ENCODE assay signal across 20 mouse cellular contexts in the genomic region with DNA sequence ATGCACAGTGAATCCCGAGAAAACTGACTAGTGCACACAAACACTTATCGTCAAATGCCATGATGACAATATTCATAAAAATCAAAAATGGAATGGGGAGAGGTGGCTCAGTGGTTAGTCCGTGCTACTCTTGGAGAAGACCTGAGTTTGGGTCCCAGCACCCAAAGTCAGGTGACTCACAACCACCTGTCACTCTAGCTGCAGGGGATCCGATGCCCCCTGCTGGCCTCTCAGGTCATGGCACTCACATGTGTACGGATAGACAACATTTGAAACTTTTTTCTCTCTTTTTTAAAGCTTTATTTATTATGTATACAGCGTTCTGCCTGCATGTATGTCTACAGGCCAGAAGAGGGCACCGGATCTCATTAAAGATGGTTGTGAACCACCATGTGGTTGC. TPM values are rescaled to one million over a fixed set of nuclear protein-coding genes. Genes with fewer than 3 reads are reported as not detected.
DNase-seq lines count a peak whose midpoint lies in the region; TF ChIP-seq lines count a peak whose summit lies in the region.
"Had no signal": no experiment of that assay in that cellular context is flagged by ENCODE, and none has a peak within 500 bp of the region (broad histone marks: within the 10 kb centered on the region; RNA-seq: fewer than 3 reads in every experiment).

No protein-coding gene starts in this region.

- in situ Hi-C loops in CH12.LX (cut with MboI; ENCODE audit: low pct_ligation_motif_present, low pct_unique_long_range_greater_than_20kb, low sequenced_read_pairs): loop anchor here (25.0 kb wide), 1 partner anchor 361 kb away; no protein-coding TSS in a partner anchor

- intact Hi-C loops in heart, adult 2 months (cut with DNase I): loop anchor here (10.0 kb wide), 1 partner anchor 214 kb away; no protein-coding TSS in a partner anchor

- no peak overlapping the region for H3K4me3 ChIP-seq in heart, adult 2 months
- H3K4me3 ChIP-seq in lung, adult 2 months (replicated peaks; ENCODE audit: extremely low read depth, low read depth, low read length): no peak overlapping the region
- H3K4me3 ChIP-seq in CH12.LX (replicated peaks in 1 of 3; ENCODE audit: low read depth in 2 of 3, low read length in 2 of 3, poor library complexity in 1 of 3): no peak overlapping the region
- H3K4me3 ChIP-seq in bone marrow macrophage, adult 2 months (ENCODE audit: insufficient read depth, low read length): no peak overlapping the region
- H3K4me3 ChIP-seq: embryonic facial prominence, embryonic 12.5 days; heart, embryonic 15.5 days; hindbrain, embryonic 15.5 days; limb, embryonic 13.5 days; neural tube, embryonic 15.5 days had no signal

- TF ChIP-seq POLR2A in heart, adult 2 months (IDR thresholded peaks at IDR 0.05; ENCODE audit: insufficient read depth, low read depth, low read length): no peak
- no peak for TF ChIP-seq POLR2A in lung, adult 2 months (IDR thresholded peaks at IDR 0.05; ENCODE audit: borderline replicate concordance, extremely low read depth, low read depth, low read length)
- no peak for TF ChIP-seq POLR2A in CH12.LX (IDR thresholded peaks at IDR 0.05; ENCODE audit: low read depth, low read length)
- no peak for TF ChIP-seq POLR2A in bone marrow macrophage, adult 2 months (IDR thresholded peaks at IDR 0.05; ENCODE audit: borderline replicate concordance, low read depth, low read length)

- no peak for TF ChIP-seq EP300 in heart, adult 2 months (IDR thresholded peaks at IDR 0.05; ENCODE audit: insufficient read depth, low read depth, low read length)
- TF ChIP-seq EP300 in CH12.LX (IDR thresholded peaks at IDR 0.05; ENCODE audit: low read length): no peak

- H3K27ac ChIP-seq in heart, adult 2 months: no peak overlapping the region
- H3K27ac ChIP-seq in CH12.LX (ENCODE audit: insufficient read depth, low read depth): no peak overlapping the region
- H3K27ac ChIP-seq in bone marrow macrophage, adult 2 months (ENCODE audit: insufficient read depth, low read depth, low read length): no peak overlapping the region
- H3K27ac ChIP-seq: embryonic facial prominence, embryonic 12.5 days; heart, embryonic 15.5 days; hindbrain, embryonic 15.5 days; limb, embryonic 13.5 days; macrophage; neural tube, embryonic 15.5 days had no signal

- TF ChIP-seq CTCF in heart, adult 2 months (IDR thresholded peaks at IDR 0.05): peak; percentile 57
- peak; percentile 36 for TF ChIP-seq CTCF in lung, adult 2 months (IDR thresholded peaks at IDR 0.05; ENCODE audit: insufficient read depth, low read length)
- peak; percentile 37 to 42 for TF ChIP-seq CTCF in CH12.LX (conservative IDR thresholded peaks at IDR 0.05 in 1 of 2, IDR thresholded peaks at IDR 0.05 in 1 of 2; ENCODE audit: low read depth in 2 of 2, low read length in 2 of 2)
- TF ChIP-seq CTCF in bone marrow macrophage, adult 2 months (IDR thresholded peaks at IDR 0.05; ENCODE audit: low read depth, low read length): peak; percentile 47; the same call in 1 of the 2 replicates

- H3K79me2 ChIP-seq in heart, adult 2 months (replicated peaks; ENCODE audit: control insufficient read depth, insufficient read depth, low read length): no peaks in the 10 kb centered on the region
- H3K79me2 ChIP-seq in CH12.LX (replicated peaks; ENCODE audit: control insufficient read depth, extremely low read depth, insufficient read depth, poor library complexity, severe bottlenecking): no peaks in the 10 kb centered on the region; the same call in 1 of the 2 replicates

- H3K9me3 ChIP-seq in CH12.LX (replicated peaks; ENCODE audit: low read length): peaks cover 9% of the 10 kb centered on the region
- H3K9me3 ChIP-seq: embryonic facial prominence, embryonic 12.5 days; heart, embryonic 15.5 days; hindbrain, embryonic 15.5 days; neural tube, embryonic 15.5 days had no signal

- peaks cover 4% of the 10 kb centered on the region for H3K27me3 ChIP-seq in heart, adult 2 months (ENCODE audit: control insufficient read depth, insufficient read depth, low read length)
- H3K27me3 ChIP-seq in CH12.LX (replicated peaks): no peaks in the 10 kb centered on the region

- H3K9ac ChIP-seq in heart, adult 2 months (ENCODE audit: low read depth, low read length): no peak overlapping the region
- no peak overlapping the region for H3K9ac ChIP-seq in CH12.LX (ENCODE audit: insufficient read depth, low read depth)
- H3K9ac ChIP-seq: embryonic facial prominence, embryonic 12.5 days; heart, embryonic 15.5 days; hindbrain, embryonic 15.5 days; limb, embryonic 13.5 days; neural tube, embryonic 15.5 days had no signal

- TF ChIP-seq RAD21 in CH12.LX (IDR thresholded peaks at IDR 0.05; ENCODE audit: low read depth, low read length): no peak

- H3K36me3 ChIP-seq in heart, adult 2 months (ENCODE audit: control insufficient read depth, insufficient read depth, low read length): no peaks in the 10 kb centered on the region
- H3K36me3 ChIP-seq in CH12.LX (replicated peaks in 1 of 2; ENCODE audit: control insufficient read depth in 1 of 2, insufficient read depth in 1 of 2, low read length in 1 of 2): peaks cover 37 to 84% of the 10 kb centered on the region in 2 experiments

- DNase-seq in heart, adult 2 months: no peak
- DNase-seq in heart, adult 11 months: no peak
- DNase-seq in lung, adult 2 months: no peak
- DNase-seq in lung, postnatal 10 days: no peak
- no peak for DNase-seq in CH12.LX (ENCODE audit: extremely low read depth)
- no peak for DNase-seq in gastrocnemius, postnatal 25 days
- DNase-seq in heart, adult 8-10 months (ENCODE audit: low spot score): no peak
- DNase-seq: cerebellum, postnatal 25 days; gastrocnemius, postnatal 14 days; right cerebral cortex, adult 18-20 months; thymus, postnatal 25 days had no signal

- 91% methylated on average over 7 of the region's 7 CpGs for WGBS in heart, adult 2 months
- 84% methylated on average over 7 of the region's 7 CpGs for WGBS in lung, adult 2 months

- H3K4me1 ChIP-seq in heart, adult 2 months (ENCODE audit: control insufficient read depth, insufficient read depth, low read length): peaks cover 5% of the 10 kb centered on the region; the same call in 1 of the 2 replicates
- no peaks in the 10 kb centered on the region for H3K4me1 ChIP-seq in lung, adult 2 months (ENCODE audit: control insufficient read depth, insufficient read depth, low read length)
- no peaks in the 10 kb centered on the region; a peak in 1 of 4 replicates for H3K4me1 ChIP-seq in CH12.LX (ENCODE audit: control insufficient read depth in 1 of 2, insufficient read depth in 2 of 2)
- H3K4me1 ChIP-seq in bone marrow macrophage, adult 2 months (ENCODE audit: control insufficient read depth, insufficient read depth, low read length): no peaks in the 10 kb centered on the region

- dilution Hi-C loops in CH12.LX (cut with MboI; ENCODE audit: extremely low pct_ligation_motif_present, extremely low pct_unique_long_range_greater_than_20kb, low sequenced_read_pairs): no loop called here

- no peak overlapping the region for H3K4me2 ChIP-seq in CH12.LX (ENCODE audit: insufficient read depth, low read depth, poor library complexity, severe bottlenecking)
- H3K4me2 ChIP-seq: embryonic facial prominence, embryonic 12.5 days; heart, embryonic 15.5 days; hindbrain, embryonic 15.5 days; limb, embryonic 13.5 days; neural tube, embryonic 15.5 days had no signal

RNA-seq across cellular contexts. Expression of a gene that starts 5.0 kb away (rescaled TPM):
- under 1 TPM; 0.13 to 0.14 TPM for total RNA-seq in heart, adult 2 months (2021)
- 0.35 and 0.39 TPM in 2 replicates for polyA plus RNA-seq in heart, adult 2 months (2012; rRNA removed)
- polyA plus RNA-seq in lung, adult 2 months (2012; rRNA removed): 1.4 and 1.5 TPM in 2 replicates
- total RNA-seq in CH12.LX (2012; rRNA removed) (0.13 TPM in 1 of 2 replicates, not detected in the other), CH12.LX (2014; rRNA removed) (not detected in 2 replicates)
- polyA plus RNA-seq in CH12.LX (2012; ENCODE audit: insufficient read length, low read depth): 0.21 and 0.22 TPM in 2 replicates
- polyA plus RNA-seq in bone marrow macrophage, adult 2 months (2012; ENCODE audit: insufficient read depth, insufficient read length, missing spikeins): not detected in 2 replicates
- total RNA-seq in gastrocnemius, postnatal 25 days (2021): under 1 TPM in 1 of 2 experiments, not detected in 1; 0.28 TPM
- total RNA-seq in heart, adult 8-10 months (2022): under 1 TPM in 1 of 4 experiments, not detected in 3; 0.12 TPM
- total RNA-seq: monocyte, adult 5-6 weeks had no signal
- polyA plus RNA-seq: forebrain, embryonic 11.5 days; heart, embryonic 15.5 days; macrophage had no signal

RNA-seq across cellular contexts. Expression of a gene that starts 16.8 kb away (rescaled TPM):
- 10 to 100 TPM; 16.9 to 17.5 TPM for total RNA-seq in heart, adult 2 months (2021)
- polyA plus RNA-seq in heart, adult 2 months (2012; rRNA removed): 13.1 and 13.3 TPM in 2 replicates
- 21.8 and 25.1 TPM in 2 replicates for polyA plus RNA-seq in lung, adult 2 months (2012; rRNA removed)
- 32.7 and 39.7 TPM in 2 replicates for total RNA-seq in CH12.LX (2012; rRNA removed)
- 22.8 and 23.7 TPM in 2 replicates for total RNA-seq in CH12.LX (2014; rRNA removed)
- polyA plus RNA-seq in CH12.LX (2012; ENCODE audit: insufficient read length, low read depth): 51.8 and 63.7 TPM in 2 replicates
- 11.2 and 14.3 TPM in 2 replicates for polyA plus RNA-seq in bone marrow macrophage, adult 2 months (2012; ENCODE audit: insufficient read depth, insufficient read length, missing spikeins)
- total RNA-seq in gastrocnemius, postnatal 25 days (2021): 10 to 100 TPM in 1 of 2 experiments, 1 to 10 TPM in 1; 8.1 to 11.2 TPM
- total RNA-seq in heart, adult 8-10 months (2022): 10 to 100 TPM; 13.4 to 20.7 (median 16.7) TPM

RNA-seq across cellular contexts. Expression of a gene that starts 28.6 kb away (rescaled TPM):
- total RNA-seq in heart, adult 2 months (2021): 1 to 10 TPM; 4.5 to 5.4 TPM
- 3.0 and 3.6 TPM in 2 replicates for polyA plus RNA-seq in heart, adult 2 months (2012; rRNA removed)
- 10.1 and 10.4 TPM in 2 replicates for polyA plus RNA-seq in lung, adult 2 months (2012; rRNA removed)
- 2.3 and 3.6 TPM in 2 replicates for total RNA-seq in CH12.LX (2012; rRNA removed)
- total RNA-seq in CH12.LX (2014; rRNA removed): 0.84 and 1.1 TPM in 2 replicates
- 2.0 and 2.1 TPM in 2 replicates for polyA plus RNA-seq in CH12.LX (2012; ENCODE audit: insufficient read length, low read depth)
- polyA plus RNA-seq in bone marrow macrophage, adult 2 months (2012; ENCODE audit: insufficient read depth, insufficient read length, missing spikeins): 1.7 and 2.9 TPM in 2 replicates
- total RNA-seq in gastrocnemius, postnatal 25 days (2021): 1 to 10 TPM; 2.9 to 3.1 TPM
- 1 to 10 TPM; 5.1 to 6.4 (median 5.5) TPM for total RNA-seq in heart, adult 8-10 months (2022)

RNA-seq across cellular contexts. Expression of a gene that starts 30.7 kb away (rescaled TPM):
- total RNA-seq in heart, adult 2 months (2021): 10 to 100 TPM; 26.6 to 26.7 TPM
- polyA plus RNA-seq in heart, adult 2 months (2012; rRNA removed): 48.4 and 49.7 TPM in 2 replicates
- polyA plus RNA-seq in lung, adult 2 months (2012; rRNA removed): 76.0 and 98.1 TPM in 2 replicates
- total RNA-seq in CH12.LX (2012; rRNA removed) (16.3 and 18.7 TPM in 2 replicates), CH12.LX (2014; rRNA removed) (19.9 and 22.7 TPM in 2 replicates)
- polyA plus RNA-seq in CH12.LX (2012; ENCODE audit: insufficient read length, low read depth): 39.4 and 51.5 TPM in 2 replicates
- 36.2 and 45.4 TPM in 2 replicates for polyA plus RNA-seq in bone marrow macrophage, adult 2 months (2012; ENCODE audit: insufficient read depth, insufficient read length, missing spikeins)
- 10 to 100 TPM; 32.1 to 33.0 TPM for total RNA-seq in gastrocnemius, postnatal 25 days (2021)
- 10 to 100 TPM; 21.0 to 32.2 (median 28.6) TPM for total RNA-seq in heart, adult 8-10 months (2022)

RNA-seq across cellular contexts. Expression of a gene that starts 58.7 kb away (rescaled TPM):
- not detected for total RNA-seq in heart, adult 2 months (2021)
- polyA plus RNA-seq in heart, adult 2 months (2012; rRNA removed): not detected in 2 replicates
- 0.02 and 0.09 TPM in 2 replicates for polyA plus RNA-seq in lung, adult 2 months (2012; rRNA removed)
- not detected in 2 replicates for total RNA-seq in CH12.LX (2012; rRNA removed)
- not detected in 2 replicates for total RNA-seq in CH12.LX (2014; rRNA removed)
- polyA plus RNA-seq in CH12.LX (2012; ENCODE audit: insufficient read length, low read depth): not detected in 2 replicates
- not detected in 2 replicates for polyA plus RNA-seq in bone marrow macrophage, adult 2 months (2012; ENCODE audit: insufficient read depth, insufficient read length, missing spikeins)
- not detected for total RNA-seq in gastrocnemius, postnatal 25 days (2021)
- not detected for total RNA-seq in heart, adult 8-10 months (2022)
- total RNA-seq: gastrocnemius, postnatal 14 days; monocyte, adult 5-6 weeks had no signal
- polyA plus RNA-seq: heart, embryonic 15.5 days; macrophage had no signal
